Mouse (Mus musculus) layer of hippocampus, postnatal 14 days (tissue): ENCODE data around the gene Dner. TPM values are rescaled to one million over a fixed set of nuclear protein-coding genes. Genes with fewer than 3 reads are reported as not detected.
A peak's percentile ranks its signal among the peaks of the same experiment; 100 is the strongest.

Source experiments
- DNase-seq, 2 experiments: peaks; one replicate each; pipeline ENCODE4 v3.0.0; 2021 to 2022; ENCODE audit warnings: low spot score in 2 of 2, mixed read lengths in 1 of 2
- total RNA-seq, 2 experiments: library from RNA; stranded (reverse); gene quantifications; 2 replicates each; pipeline ENCODE4 v1.2.3; 2021

The Dner gene
- total RNA-seq, 2 experiments from 2014 or later: 158 TPM

- DNase-seq: peak in 1 of 2 experiments; percentile 48
Measured at GRCm38 (mm10) chr1:84463976-84464662, 231.9 kb downstream of the Dner start.

GRCm38 (mm10) chr1:84449566-84450278 lies 246.3 kb downstream of the Dner start:
- DNase-seq: no peak

- peak in 1 of 2 experiments; percentile 57 for DNase-seq
Measured at GRCm38 (mm10) chr1:84443640-84444039, 252.4 kb downstream of the Dner start.

GRCm38 (mm10) chr1:84443050-84443449 lies 253.0 kb downstream of the Dner start:
- no peak for DNase-seq

GRCm38 (mm10) chr1:84441419-84441818 lies 254.6 kb downstream of the Dner start:
- no peak for DNase-seq

- DNase-seq: no peak
Measured at GRCm38 (mm10) chr1:84437565-84437964, 258.5 kb downstream of the Dner start.

- DNase-seq: no peak
Measured at GRCm38 (mm10) chr1:84436281-84436680, 259.7 kb downstream of the Dner start.

- no peak for DNase-seq
Measured at GRCm38 (mm10) chr1:84433291-84433980, 262.6 kb downstream of the Dner start.

GRCm38 (mm10) chr1:84432311-84432710 lies 263.7 kb downstream of the Dner start:
- DNase-seq: no peak

- no peak for DNase-seq
Measured at GRCm38 (mm10) chr1:84428331-84428730, 267.7 kb downstream of the Dner start.

GRCm38 (mm10) chr1:84427757-84428156 lies 268.3 kb downstream of the Dner start:
- peak; percentile 28 to 35 for DNase-seq

- no peak for DNase-seq
Measured at GRCm38 (mm10) chr1:84426679-84427078, 269.3 kb downstream of the Dner start.

GRCm38 (mm10) chr1:84422881-84423280 lies 273.1 kb downstream of the Dner start:
- DNase-seq: peak in 1 of 2 experiments; percentile 38

- DNase-seq: no peak
Measured at GRCm38 (mm10) chr1:84421845-84422244, 274.2 kb downstream of the Dner start.

GRCm38 (mm10) chr1:84419416-84419815 lies 276.6 kb downstream of the Dner start:
- no peak for DNase-seq

- DNase-seq: no peak
Measured at GRCm38 (mm10) chr1:84418511-84418910, 277.5 kb downstream of the Dner start.

- no peak for DNase-seq
Measured at GRCm38 (mm10) chr1:84417761-84418238, 278.2 kb downstream of the Dner start.

GRCm38 (mm10) chr1:84417276-84417675 lies 278.7 kb downstream of the Dner start:
- no peak for DNase-seq

GRCm38 (mm10) chr1:84414464-84414863 lies 281.6 kb downstream of the Dner start:
- DNase-seq: no peak

GRCm38 (mm10) chr1:84409514-84409913 lies 286.5 kb downstream of the Dner start:
- no peak for DNase-seq

GRCm38 (mm10) chr1:84408873-84409272 lies 287.1 kb downstream of the Dner start:
- no peak for DNase-seq

GRCm38 (mm10) chr1:84406891-84407290 lies 289.1 kb downstream of the Dner start:
- DNase-seq: no peak
